Mouse (Mus musculus): Measurements from ENCODE around the gene Syngr3. TPM values are rescaled to one million over a fixed set of nuclear protein-coding genes. Genes with fewer than 3 reads are reported as not detected.
A peak's percentile ranks its signal among the peaks of the same experiment; 100 is the strongest.

Syngr3 gene
- polyA plus RNA-seq, 1 experiment from 2014 or later: 0.31 TPM

DNA sequence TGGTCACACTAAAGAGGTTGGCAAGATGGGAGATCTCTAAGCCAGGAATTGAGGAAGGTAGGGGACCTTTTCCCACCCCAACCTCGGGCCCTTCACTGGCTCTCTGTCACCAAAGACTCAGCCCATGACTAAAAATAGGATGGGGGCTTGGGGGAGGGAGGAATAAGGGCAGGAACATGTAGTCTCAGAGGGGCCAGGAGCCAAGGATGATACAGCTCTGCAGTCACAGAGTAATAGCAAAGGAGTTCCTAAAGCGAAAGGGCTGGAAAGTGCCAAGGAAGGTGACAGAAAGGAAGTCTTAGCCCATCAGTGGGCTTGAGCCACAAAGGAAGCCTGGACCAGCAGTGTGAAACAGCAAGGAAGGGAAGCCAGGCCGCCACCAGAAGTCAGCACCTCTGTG, 37.9 kb downstream of the Syngr3 start:
- no peak overlapping the region for H3K27ac ChIP-seq
- peaks cover 21% of the 10 kb centered on the region for H3K4me1 ChIP-seq (replicated peaks)
- peaks cover 70% of the 10 kb centered on the region for H3K27me3 ChIP-seq

DNA sequence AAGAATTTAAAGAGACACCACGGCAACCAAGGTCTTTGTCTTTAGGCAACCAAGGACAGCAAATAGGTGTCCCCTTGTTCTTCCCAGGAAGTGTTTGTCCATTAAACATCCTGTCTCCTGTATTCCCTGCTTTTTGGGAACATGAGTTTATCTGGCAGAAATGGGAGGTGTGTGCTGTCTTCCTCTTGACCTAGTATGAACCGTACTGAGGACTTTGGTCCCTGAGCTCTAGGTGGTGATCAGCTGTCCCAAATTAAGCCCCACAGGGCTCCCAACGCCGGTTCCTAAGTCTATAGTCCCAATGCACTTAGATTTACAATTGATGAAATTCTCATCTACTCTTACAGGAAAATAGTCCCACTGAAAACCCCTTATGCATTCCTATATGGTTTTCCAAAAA, 39.0 kb downstream of the Syngr3 start:
- Histone ChIP-seq H3K4me2 (no peak overlapping the region), H3K27ac (no peak overlapping the region), H3K9ac (no peak overlapping the region), H3K4me1 (replicated peaks) (peaks cover 27% of the 10 kb centered on the region), H3K27me3 (peaks cover 60% of the 10 kb centered on the region), H3K36me3 (no peaks in the 10 kb centered on the region), H3K4me3 (replicated peaks) (no peak overlapping the region), H3K9me3 (replicated peaks) (no peaks in the 10 kb centered on the region)
- whole genome bisulfite sequencing (ENCODE audit: insufficient replicate concordance): 67% methylated on average over 4 of the region's 4 CpGs
- no peak for DNase-seq
- ATAC-seq (ENCODE audit: low read depth): no peak

More for the DNA sequence above, 37.9 kb downstream of the Syngr3 start:
- 37% methylated on average over 3 of the region's 3 CpGs for WGBS (ENCODE audit: insufficient replicate concordance)
- no peak for ATAC-seq (ENCODE audit: low read depth)
- Histone ChIP-seq H3K9me3 (replicated peaks) (no peaks in the 10 kb centered on the region), H3K9ac (no peak overlapping the region), H3K36me3 (no peaks in the 10 kb centered on the region), H3K4me2 (no peak overlapping the region), H3K4me3 (replicated peaks) (no peak overlapping the region)
- no peak for DNase-seq

DNA sequence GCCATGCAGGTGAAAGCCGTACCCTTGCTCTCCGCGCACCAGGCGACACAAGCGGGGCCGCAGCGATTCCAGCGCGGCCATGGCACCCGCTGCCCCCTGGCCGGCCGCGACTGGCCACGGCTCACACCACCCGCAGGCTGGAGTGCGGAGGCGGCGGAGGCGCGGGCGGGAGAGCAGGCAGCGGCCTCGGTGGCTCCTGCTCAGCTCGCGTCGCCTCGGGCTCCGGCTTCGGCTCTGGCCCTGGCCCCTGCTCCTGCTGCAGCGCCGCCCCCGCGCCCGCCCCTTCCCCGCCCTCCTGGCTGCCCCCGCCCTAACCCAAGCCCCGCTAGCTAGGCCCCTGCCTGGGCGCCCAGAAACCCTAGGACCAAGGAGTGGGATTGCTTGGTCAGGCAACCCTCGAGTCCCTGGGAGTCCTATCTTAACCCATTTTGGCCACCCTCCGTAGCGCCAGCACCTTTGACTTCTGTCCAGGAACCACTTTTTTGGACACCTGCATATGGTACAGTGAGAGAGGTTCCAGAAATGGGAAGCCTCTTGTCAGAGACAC, 39.6 kb downstream of the Syngr3 start, which contains the start of gene Slc9a3r2:
TSS of gene Slc9a3r2 (minus strand) at position 258 of the 547 bp plus-strand sequence.
- Histone ChIP-seq H3K27me3 (peaks cover 60% of the 10 kb centered on the region), H3K27ac (no peak within 1 kb of the TSS), H3K9me3 (replicated peaks) (no peaks in the 10 kb centered on the region), H3K36me3 (no peaks in the 10 kb centered on the region), H3K4me2 (peak within 1 kb of the TSS; percentile 82), H3K4me1 (replicated peaks) (peaks cover 33% of the 10 kb centered on the region), H3K9ac (peak within 1 kb of the TSS; percentile 68), H3K4me3 (replicated peaks) (peak within 1 kb of the TSS; percentile 62)
- under 1% methylated on average over 28 of the region's 41 CpGs for WGBS (ENCODE audit: insufficient replicate concordance)
- ATAC-seq (ENCODE audit: low read depth): peak; percentile 45
- no peak for DNase-seq

DNA sequence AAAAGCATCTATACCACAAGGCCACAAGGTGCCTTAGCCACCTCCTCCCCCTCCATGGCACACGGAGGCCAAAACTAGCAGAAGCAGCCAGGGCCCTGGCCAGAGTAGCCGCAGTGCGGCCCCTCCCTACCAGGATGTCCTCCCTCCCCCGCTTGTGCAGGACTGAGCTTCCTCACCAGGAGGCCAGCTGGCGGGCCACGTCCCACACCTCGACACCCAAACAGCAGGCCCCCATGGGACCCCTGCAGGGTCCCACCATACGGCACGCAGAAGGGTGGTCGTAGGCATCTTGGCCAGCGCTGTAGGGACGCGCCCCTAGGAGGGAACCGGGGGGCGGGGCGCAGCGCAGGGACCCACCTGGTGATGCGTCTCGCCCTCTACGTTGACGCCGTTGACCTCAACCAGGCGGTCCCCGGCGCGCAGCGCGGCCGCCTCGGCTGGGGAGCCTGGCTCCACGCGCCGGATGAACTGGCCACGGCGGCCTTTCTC, 40.1 kb downstream of the Syngr3 start:
- Histone ChIP-seq H3K4me1 (replicated peaks) (peaks cover 38% of the 10 kb centered on the region), H3K9me3 (replicated peaks) (no peaks in the 10 kb centered on the region), H3K9ac (peak overlapping the region; percentile 68), H3K27ac (no peak overlapping the region), H3K36me3 (no peaks in the 10 kb centered on the region), H3K4me2 (peak overlapping the region; percentile 82), H3K27me3 (peaks cover 60% of the 10 kb centered on the region), H3K4me3 (replicated peaks) (peak overlapping the region; percentile 62)
- ATAC-seq (ENCODE audit: low read depth) (no peak), DNase-seq (no peak)
- WGBS (ENCODE audit: insufficient replicate concordance): 1% methylated on average over 35 of the region's 35 CpGs

DNA sequence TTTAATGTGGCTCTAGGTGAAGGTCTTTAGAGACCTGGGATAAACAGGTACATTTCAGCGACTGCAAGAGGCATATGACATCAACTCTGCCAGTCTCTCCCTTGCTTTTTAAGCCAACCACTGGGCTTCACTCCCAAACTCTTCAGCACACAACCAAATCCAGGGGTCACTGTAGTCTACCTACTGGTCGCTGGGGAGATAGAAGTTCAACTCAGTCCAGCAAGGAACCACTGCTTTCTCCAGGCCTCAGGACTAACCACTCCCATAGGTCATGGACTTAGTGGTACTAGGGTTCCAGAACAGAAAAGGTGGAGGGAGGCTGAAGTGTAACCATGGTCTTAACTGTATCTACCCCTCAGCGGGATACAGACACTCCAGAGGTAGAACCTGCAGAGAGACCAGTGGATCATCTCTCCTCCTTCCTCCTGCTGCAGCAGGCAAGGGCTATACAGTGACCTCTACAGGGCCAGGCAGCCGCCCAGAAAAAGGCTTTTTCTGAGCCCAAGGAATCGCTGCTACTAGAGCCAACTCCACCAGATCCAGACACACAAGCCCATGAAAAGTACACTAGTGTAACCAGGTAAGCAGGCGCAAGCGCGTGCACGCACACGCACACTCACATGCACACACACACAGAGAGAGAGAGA, 40.9 kb downstream of the Syngr3 start:
- Histone ChIP-seq H3K36me3 (no peaks in the 10 kb centered on the region), H3K4me2 (peak overlapping the region; percentile 82), H3K27me3 (peaks cover 60% of the 10 kb centered on the region), H3K9me3 (replicated peaks) (no peaks in the 10 kb centered on the region), H3K4me1 (replicated peaks) (peaks cover 45% of the 10 kb centered on the region), H3K9ac (no peak overlapping the region), H3K4me3 (replicated peaks) (peak overlapping the region; percentile 62), H3K27ac (no peak overlapping the region)
- DNase-seq: no peak
- WGBS (ENCODE audit: insufficient replicate concordance): 67% methylated on average over 10 of the region's 10 CpGs
- ATAC-seq (ENCODE audit: low read depth): no peak

DNA sequence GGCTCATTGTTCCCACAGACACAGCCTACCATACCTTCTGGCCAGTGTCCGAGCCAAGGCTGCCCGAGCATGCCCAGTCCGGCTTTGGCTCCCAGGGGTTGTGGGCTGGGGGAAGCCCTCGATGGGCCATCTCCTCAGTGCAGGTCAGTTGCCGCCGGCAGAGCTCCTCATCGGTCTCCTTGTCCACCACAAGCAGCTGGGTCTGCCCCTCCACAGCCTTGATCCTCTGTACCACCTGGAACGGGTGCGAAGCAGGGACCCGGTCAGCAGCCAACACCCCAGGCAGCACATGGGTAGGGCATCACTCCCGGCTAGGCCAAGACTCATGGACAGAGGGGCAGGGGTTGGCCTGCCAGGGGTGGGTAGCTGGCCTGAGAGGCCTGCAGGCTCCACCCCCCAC, 42.3 kb downstream of the Syngr3 start:
- Histone ChIP-seq H3K4me1 (replicated peaks) (peaks cover 42% of the 10 kb centered on the region), H3K27ac (no peak overlapping the region), H3K9ac (no peak overlapping the region), H3K36me3 (no peaks in the 10 kb centered on the region), H3K27me3 (peaks cover 56% of the 10 kb centered on the region), H3K4me3 (replicated peaks) (no peak overlapping the region), H3K9me3 (replicated peaks) (no peaks in the 10 kb centered on the region), H3K4me2 (no peak overlapping the region)
- DNase-seq (no peak), ATAC-seq (ENCODE audit: low read depth) (no peak)
- WGBS (ENCODE audit: insufficient replicate concordance): 72% methylated on average over 11 of the region's 11 CpGs

DNA sequence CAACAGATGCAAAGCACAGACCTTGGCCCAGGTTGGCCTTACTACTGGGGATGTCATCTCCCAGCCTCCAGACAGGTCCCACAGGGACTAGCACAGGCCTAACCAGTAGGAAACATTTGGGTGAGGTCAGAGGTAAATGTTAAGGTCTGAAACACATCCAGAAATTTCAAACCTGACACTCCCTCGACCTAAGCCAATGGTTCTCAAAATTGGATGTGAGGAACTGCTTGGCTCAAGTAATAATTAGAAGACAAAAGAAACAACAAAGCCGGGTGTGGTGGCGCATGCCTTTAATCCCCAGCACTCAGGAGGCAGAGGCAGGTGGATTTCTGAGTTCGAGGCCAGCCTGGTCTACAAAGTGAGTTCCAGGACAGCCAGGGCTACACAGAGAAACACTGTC, 43.4 kb downstream of the Syngr3 start:
- Histone ChIP-seq H3K4me1 (replicated peaks) (peaks cover 42% of the 10 kb centered on the region), H3K27me3 (peaks cover 45% of the 10 kb centered on the region), H3K4me2 (no peak overlapping the region), H3K27ac (no peak overlapping the region), H3K4me3 (replicated peaks) (no peak overlapping the region), H3K36me3 (no peaks in the 10 kb centered on the region), H3K9ac (no peak overlapping the region), H3K9me3 (replicated peaks) (no peaks in the 10 kb centered on the region)
- WGBS (ENCODE audit: insufficient replicate concordance): 66% methylated on average over 4 of the region's 4 CpGs
- DNase-seq: no peak
- ATAC-seq (ENCODE audit: low read depth): no peak

DNA sequence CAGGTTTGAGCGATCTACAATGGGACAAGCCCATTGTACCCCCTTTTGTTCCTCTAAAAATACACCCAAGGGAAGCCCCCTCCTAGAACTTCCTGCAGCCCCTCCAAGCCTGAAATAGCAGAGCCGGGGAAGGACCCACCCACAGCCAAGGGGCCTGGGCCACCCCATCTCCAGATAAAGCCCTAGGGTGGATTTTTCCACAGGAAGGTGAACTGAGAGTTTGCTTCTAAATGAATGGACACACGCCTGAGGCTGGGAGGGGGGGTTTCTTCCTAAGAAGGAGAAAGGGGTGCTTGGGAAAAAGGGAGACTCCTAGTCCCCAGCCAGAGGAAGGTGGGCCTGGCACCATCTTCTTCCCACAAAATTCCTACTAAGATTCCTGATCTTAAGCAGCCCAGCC, 43.8 kb downstream of the Syngr3 start:
- Histone ChIP-seq H3K4me1 (replicated peaks) (peaks cover 42% of the 10 kb centered on the region), H3K4me2 (no peak overlapping the region), H3K4me3 (replicated peaks) (no peak overlapping the region), H3K9me3 (replicated peaks) (no peaks in the 10 kb centered on the region), H3K36me3 (no peaks in the 10 kb centered on the region), H3K9ac (no peak overlapping the region), H3K27ac (peak overlapping the region; percentile 47; the same call in 1 of the 2 replicates), H3K27me3 (peaks cover 41% of the 10 kb centered on the region)
- DNase-seq (no peak), ATAC-seq (ENCODE audit: low read depth) (no peak)
- 49% methylated on average over 3 of the region's 3 CpGs for WGBS (ENCODE audit: insufficient replicate concordance)

DNA sequence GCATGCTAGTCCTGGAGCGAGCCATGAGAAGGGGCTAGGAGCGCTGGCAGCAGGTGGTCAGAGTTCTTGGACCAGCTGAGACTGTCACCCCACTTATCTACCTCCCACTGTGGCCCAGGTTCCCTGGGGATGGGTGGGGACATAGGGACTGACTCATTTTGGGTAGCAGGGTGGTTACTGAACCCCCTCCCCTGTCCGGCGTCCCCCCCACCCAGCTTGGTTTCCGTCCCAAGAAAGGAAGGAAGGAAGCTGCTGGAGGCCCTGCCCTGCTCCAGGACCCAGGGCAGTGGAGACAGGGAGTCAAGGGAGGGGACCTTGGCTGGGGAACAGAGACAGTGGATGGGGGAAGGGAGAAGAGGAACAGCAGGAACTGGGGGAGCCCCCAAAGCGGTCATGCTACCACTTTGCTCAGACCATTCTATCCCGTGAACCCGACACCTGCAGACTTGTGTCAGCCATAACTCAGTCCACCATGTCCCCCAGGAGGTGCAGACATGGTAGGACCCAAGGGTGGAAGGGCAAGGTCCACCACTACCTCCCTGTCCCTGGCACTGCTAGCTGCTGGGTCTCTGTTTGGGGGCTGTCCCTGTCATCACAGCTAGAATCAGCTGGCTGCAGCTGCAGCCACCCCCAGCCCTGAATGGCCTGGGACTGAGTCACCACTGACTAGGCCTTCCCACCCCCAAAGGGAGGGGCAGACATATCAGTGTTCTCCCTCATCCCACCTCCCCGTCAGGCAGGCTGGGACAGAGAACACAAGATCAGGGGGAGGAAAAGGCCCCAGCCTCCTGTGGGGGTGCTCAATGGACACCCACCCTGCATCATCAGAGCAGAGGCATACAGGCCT, 44.7 kb downstream of the Syngr3 start:
- Histone ChIP-seq H3K27ac (peak overlapping the region; percentile 57), H3K27me3 (peaks cover 32% of the 10 kb centered on the region), H3K36me3 (0 out of 2 replicates have a peak, but pooled peaks cover 2% of the 10 kb centered on the region), H3K4me1 (replicated peaks) (peaks cover 37% of the 10 kb centered on the region), H3K4me2 (no peak overlapping the region), H3K9ac (peak overlapping the region; percentile 22; the same call in 1 of the 2 replicates), H3K4me3 (replicated peaks) (no peak overlapping the region), H3K9me3 (replicated peaks) (no peaks in the 10 kb centered on the region)
- ATAC-seq (ENCODE audit: low read depth) (peak; percentile 41), DNase-seq (no peak)
- 47% methylated on average over 9 of the region's 9 CpGs for WGBS (ENCODE audit: insufficient replicate concordance)

DNA sequence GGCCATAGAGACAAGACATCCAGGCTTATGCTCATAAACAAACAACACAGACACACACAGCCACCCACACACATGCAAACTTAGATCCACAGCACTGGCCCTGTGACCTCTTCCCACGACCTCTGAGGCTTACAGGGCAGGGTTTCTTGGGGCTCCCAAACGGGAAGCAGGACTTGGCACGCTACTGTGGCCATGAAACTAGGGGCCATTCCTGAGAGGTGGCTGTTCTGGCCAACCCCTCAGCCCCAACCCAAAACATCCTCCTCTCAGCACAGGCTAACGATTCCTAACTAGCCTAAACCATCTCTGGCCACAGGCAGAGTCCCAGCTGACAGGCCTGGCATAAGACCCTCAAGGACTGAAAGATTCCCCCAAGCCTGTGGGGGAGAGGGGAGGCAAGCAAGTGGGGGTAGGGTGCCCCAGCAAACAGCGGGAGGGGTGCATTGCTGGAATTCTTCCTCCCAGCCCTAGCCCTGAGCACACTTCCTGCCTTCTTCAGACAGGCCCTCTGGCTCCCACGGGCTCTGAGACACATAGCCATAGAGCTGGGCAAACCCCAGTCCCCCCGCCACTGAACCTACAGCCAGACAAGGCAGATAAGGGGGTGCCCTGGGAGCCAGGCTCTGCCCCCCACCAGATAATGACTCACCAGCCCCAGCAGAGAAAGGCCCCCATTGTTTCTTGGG, 45.6 kb downstream of the Syngr3 start:
- ATAC-seq (ENCODE audit: low read depth) (no peak), DNase-seq (no peak)
- no peak overlapping the region for H3K4me2 ChIP-seq

More for the DNA sequence above, 45.6 kb downstream of the Syngr3 start:
- H3K4me3 ChIP-seq (replicated peaks): no peak overlapping the region
- H3K9me3 ChIP-seq (replicated peaks): no peaks in the 10 kb centered on the region
- H3K4me1 ChIP-seq (replicated peaks): peaks cover 30% of the 10 kb centered on the region
- 37% methylated on average over 7 of the region's 7 CpGs for WGBS (ENCODE audit: insufficient replicate concordance)
- peak overlapping the region; percentile 57 for H3K27ac ChIP-seq
- no peak overlapping the region for H3K9ac ChIP-seq
- 0 out of 2 replicates have a peak, but pooled peaks cover 4% of the 10 kb centered on the region for H3K36me3 ChIP-seq
- H3K27me3 ChIP-seq: peaks cover 23% of the 10 kb centered on the region
